Mouse (Mus musculus) gastrocnemius, postnatal 10 days (tissue): ENCODE results near the gene Defa35. TPM values are rescaled to one million over a fixed set of nuclear protein-coding genes. Genes with fewer than 3 reads are reported as not detected.
"Not testable (repeated sequence)": the region's sequence is repeated elsewhere in the genome, so short reads cannot be mapped to it uniquely, and the experiment has no call there.

Experiments
- DNase-seq: peaks from one replicate; pipeline ENCODE4 v3.0.0; 2021; ENCODE audit warnings: mixed read lengths
- long read RNA-seq, 2 experiments: library from polyadenylated mRNA; stranded (forward); transcript quantifications; one replicate each; pipeline ENCODE4 v2.0.0; 2021
- total RNA-seq, 2 experiments: library from RNA; stranded (reverse); gene quantifications; 2 replicates each; pipeline ENCODE4 v1.2.3; 2021

Defa35 gene
- total RNA-seq = not detected
- long read RNA-seq, experiment 1 = 0 reads
- long read RNA-seq, experiment 2 = 0 reads

DNA sequence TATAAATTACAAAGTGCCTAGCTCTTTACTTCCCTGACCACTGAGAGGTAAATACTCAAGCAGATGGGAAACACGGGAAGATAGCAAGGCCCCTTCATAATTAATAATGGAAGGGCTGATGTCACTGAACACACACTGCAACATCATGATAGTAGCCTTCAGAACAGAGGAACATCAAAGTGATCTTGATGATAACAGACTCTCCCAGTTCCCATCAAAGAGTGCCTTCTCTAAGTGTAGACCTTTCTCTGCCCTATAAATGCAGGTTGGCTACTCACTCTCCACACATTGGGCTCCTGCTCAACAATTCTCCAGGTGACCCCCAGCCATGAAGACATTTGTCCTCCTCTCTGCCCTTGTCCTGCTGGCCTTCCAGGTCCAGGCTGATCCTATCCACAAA, at the start of gene Defa35:
Gene Defa35 (plus strand): TSS at position 301 of the 400 bp plus-strand sequence.
- DNase-seq = not testable (repeated sequence)

- DNase-seq = not testable (repeated sequence)
Measured at GRCm38 (mm10) chr8:21025245-21025644, 39.6 kb upstream of the Defa35 start, which contains the start of gene Defa21. Gene Defa21 (plus strand): TSS chr8:21025545.

GRCm38 (mm10) chr8:21054747-21055146, 10.1 kb upstream of the Defa35 start, which contains the start of gene Defa23:
Gene Defa23 (plus strand): TSS chr8:21055047.
- not testable (repeated sequence) for DNase-seq

DNA sequence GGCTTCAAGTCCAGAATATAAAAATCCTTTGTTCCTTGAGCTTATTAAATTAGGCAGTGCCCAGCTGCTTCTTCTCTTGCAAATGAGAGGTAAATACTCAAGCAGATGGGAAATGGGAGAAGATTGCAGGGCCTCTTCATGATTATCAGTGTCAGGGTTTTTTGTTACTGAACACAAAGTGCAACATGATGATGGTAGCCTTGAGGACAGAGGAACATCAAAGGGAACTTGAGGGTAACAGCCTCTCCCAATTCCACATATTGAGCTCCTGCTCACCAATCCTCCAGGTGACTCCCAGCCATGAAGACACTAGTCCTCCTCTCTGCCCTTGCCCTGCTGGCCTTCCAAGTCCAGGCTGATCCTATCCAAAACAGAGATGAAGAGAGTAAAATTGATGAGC, 19.3 kb downstream of the Defa35 start, which contains the start of gene Defa25:
Gene Defa25 (plus strand): TSS at position 301 of the 400 bp plus-strand sequence.
- not testable (repeated sequence) for DNase-seq

DNA sequence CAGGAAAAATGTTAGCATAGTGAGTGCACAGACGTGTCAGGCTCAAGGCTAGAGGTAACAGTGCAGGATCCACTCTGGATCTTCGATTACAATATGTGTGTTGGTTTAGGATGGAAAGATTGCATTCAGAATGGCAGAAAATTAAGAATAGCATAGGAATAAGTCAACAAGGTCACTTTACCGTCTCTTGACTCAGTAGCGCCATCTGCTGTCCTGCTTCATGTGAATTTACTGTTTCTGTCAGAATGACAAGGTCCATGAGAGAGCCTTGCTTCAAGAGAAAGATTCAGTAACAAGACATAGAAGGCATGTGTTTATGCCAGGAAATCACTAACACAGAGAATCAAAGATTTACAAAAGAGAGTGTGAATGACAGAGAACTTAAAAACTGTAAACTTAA, 28.3 kb downstream of the Defa35 start:
- DNase-seq = peak; percentile 2

- DNase-seq = not testable (repeated sequence)
Measured at GRCm38 (mm10) chr8:21095950-21096349, 31.1 kb downstream of the Defa35 start, which contains the start of gene Gm14851. Gene Gm14851 (minus strand): TSS chr8:21096050.

Other genes starting within 250 kb of the Defa35 start
- gene Defb33, start 172.4 kb upstream of the Defa35 start, total RNA-seq = not detected
- gene Gm15056, start 162.4 kb upstream of the Defa35 start, total RNA-seq = not detected
- gene Gm6040, start 143.0 kb upstream of the Defa35 start, total RNA-seq = not detected
- gene AY761185, start 120.3 kb upstream of the Defa35 start, total RNA-seq = not detected
- not detected for gene Defa21, start 39.5 kb upstream of the Defa35 start, total RNA-seq
- not detected for gene Defa23, start 10.0 kb upstream of the Defa35 start, total RNA-seq
- gene Defa25, start 19.4 kb downstream of the Defa35 start, total RNA-seq = not detected
- gene Gm14851, start 31.0 kb downstream of the Defa35 start, total RNA-seq = not detected
- not detected for gene Defa30, start 69.6 kb downstream of the Defa35 start, total RNA-seq
- gene Defa22, start 97.2 kb downstream of the Defa35 start, total RNA-seq = not detected
- gene Defa31, start 126.6 kb downstream of the Defa35 start, total RNA-seq = not detected
- gene Gm15293, start 136.5 kb downstream of the Defa35 start, total RNA-seq = not detected
- not detected for gene Gm15292, start 184.7 kb downstream of the Defa35 start, total RNA-seq